Mouse (Mus musculus) right cerebral cortex, adult 18-20 months (tissue): ENCODE results near the gene Tcf20.
"Not testable (repeated sequence)": the region's sequence is repeated elsewhere in the genome, so short reads cannot be mapped to it uniquely, and the experiment has no call there.

ENCODE experiments used
- DNase-seq: peaks from one replicate; pipeline ENCODE4 v3.0.0; 2022; ENCODE audit warnings: mixed read lengths

The Tcf20 gene

GRCm38 (mm10) chr15:82795936-82796440, 191.7 kb downstream of the Tcf20 start:
- no peak for DNase-seq

- no peak for DNase-seq
Observed at GRCm38 (mm10) chr15:82794277-82794676, 193.4 kb downstream of the Tcf20 start, which contains the start of gene Cyp2d26. Gene Cyp2d26 (minus strand): TSS chr15:82794294.

GRCm38 (mm10) chr15:82793868-82794267, 193.8 kb downstream of the Tcf20 start:
- no peak for DNase-seq

GRCm38 (mm10) chr15:82793454-82793853, 194.2 kb downstream of the Tcf20 start:
- DNase-seq: no peak

- no peak for DNase-seq
Observed at GRCm38 (mm10) chr15:82792566-82792965, 195.1 kb downstream of the Tcf20 start.

GRCm38 (mm10) chr15:82784581-82784980, 203.1 kb downstream of the Tcf20 start:
- no peak for DNase-seq

GRCm38 (mm10) chr15:82783800-82784199, 203.9 kb downstream of the Tcf20 start:
- no peak for DNase-seq

GRCm38 (mm10) chr15:82777856-82778255, 209.8 kb downstream of the Tcf20 start:
- not testable (repeated sequence) for DNase-seq

- no peak for DNase-seq
Observed at GRCm38 (mm10) chr15:82765943-82766342, 221.7 kb downstream of the Tcf20 start.

- no peak for DNase-seq
Observed at GRCm38 (mm10) chr15:82764881-82765280, 222.8 kb downstream of the Tcf20 start.

- DNase-seq: no peak
Observed at GRCm38 (mm10) chr15:82763631-82764420, 223.8 kb downstream of the Tcf20 start, which contains the start of gene Cyp2d40. Gene Cyp2d40 (minus strand): TSS chr15:82764183.
